Mouse (Mus musculus) gastrocnemius, postnatal 10 days (tissue): ENCODE results near the gene Aptx. TPM values are rescaled to one million over a fixed set of nuclear protein-coding genes. Genes with fewer than 3 reads are reported as not detected.

Experiments
- DNase-seq: peaks from one replicate; pipeline ENCODE4 v3.0.0; 2021; ENCODE audit warnings: mixed read lengths
- microRNA-seq, 2 experiments: library from miRNA; unstranded; fragments of <30 nt; microRNA quantifications; one replicate each; pipeline ENCODE4 v1.2.0; 2021
- total RNA-seq, 2 experiments: library from RNA; stranded (reverse); gene quantifications; 2 replicates each; pipeline ENCODE4 v1.2.3; 2021

The Aptx gene
- total RNA-seq, 2 experiments from 2014 or later: 14.5 to 17.2 TPM

GRCm38 (mm10) chr4:40666237-40667012 lies 36.6 kb downstream of the Aptx start:
- DNase-seq: no peak

- DNase-seq: no peak
Measured at GRCm38 (mm10) chr4:40651055-40651454, 51.9 kb downstream of the Aptx start.

GRCm38 (mm10) chr4:40649111-40649510 lies 53.9 kb downstream of the Aptx start:
- no peak for DNase-seq

- DNase-seq: no peak
Measured at GRCm38 (mm10) chr4:40643567-40643966, 59.4 kb downstream of the Aptx start.

- no peak for DNase-seq
Measured at GRCm38 (mm10) chr4:40640991-40641390, 62.0 kb downstream of the Aptx start.

Small RNA genes within 50 kb of the gene (microRNA-seq; reads per million reads assigned to microRNA genes)
- gene Mir207: 0 to 0.32 reads per million in 2 experiments

Other genes with a start within 250 kb of the Aptx start
- gene Tmem215, start 231.0 kb downstream of the Aptx start, total RNA-seq: not detected
- gene Dnaja1, start 19.0 kb upstream of the Aptx start, total RNA-seq: 10 to 100 TPM; 55.0 to 76.5 TPM
- gene Smu1, start 54.7 kb upstream of the Aptx start, total RNA-seq: 10 to 100 TPM; 35.1 to 37.8 TPM
- gene B4galt1, start 150.8 kb upstream of the Aptx start, total RNA-seq: 10 to 100 TPM; 52.0 to 58.6 TPM
- gene Spink4, start 216.9 kb upstream of the Aptx start, total RNA-seq: not detected
- 100 to 1,000 TPM; 158 to 160 TPM for gene Bag1, start 245.1 kb upstream of the Aptx start, total RNA-seq
- gene Chmp5, start 245.2 kb upstream of the Aptx start, total RNA-seq: 10 to 100 TPM; 33.0 to 33.9 TPM